Mouse (Mus musculus) cerebellum, adult 11-12 months (tissue): ENCODE data around the gene 4933407L21Rik.
"Not testable (repeated sequence)": the region's sequence is repeated elsewhere in the genome, so short reads cannot be mapped to it uniquely, and the experiment has no call there.

Experiments
- DNase-seq: peaks from one replicate; pipeline ENCODE4 v3.0.0; 2022

Gene 4933407L21Rik

DNA sequence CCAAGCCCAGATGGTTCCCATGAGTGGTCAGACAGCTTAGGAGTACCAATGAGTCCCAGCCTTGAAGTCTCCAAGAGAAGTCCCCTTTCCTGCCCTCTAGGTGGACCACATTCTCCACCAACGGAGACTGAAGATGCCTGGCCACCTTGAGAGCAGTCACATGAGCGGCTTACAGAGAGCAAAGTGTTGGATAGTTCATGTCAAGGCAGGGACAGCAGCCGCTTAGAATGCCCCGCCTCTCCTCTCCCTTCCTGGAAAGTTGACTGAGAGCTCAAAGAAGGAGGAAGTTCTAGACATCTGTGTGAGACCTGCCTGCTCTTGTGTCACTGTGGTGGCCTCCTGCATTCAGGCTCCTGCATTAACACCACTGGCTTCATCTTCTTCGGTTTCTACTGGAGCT lies 32.6 kb downstream of the 4933407L21Rik start, which contains the start of gene Gpr55:
Gene Gpr55 (minus strand): TSS at position 135 of the 400 bp plus-strand sequence.
- no peak for DNase-seq

DNA sequence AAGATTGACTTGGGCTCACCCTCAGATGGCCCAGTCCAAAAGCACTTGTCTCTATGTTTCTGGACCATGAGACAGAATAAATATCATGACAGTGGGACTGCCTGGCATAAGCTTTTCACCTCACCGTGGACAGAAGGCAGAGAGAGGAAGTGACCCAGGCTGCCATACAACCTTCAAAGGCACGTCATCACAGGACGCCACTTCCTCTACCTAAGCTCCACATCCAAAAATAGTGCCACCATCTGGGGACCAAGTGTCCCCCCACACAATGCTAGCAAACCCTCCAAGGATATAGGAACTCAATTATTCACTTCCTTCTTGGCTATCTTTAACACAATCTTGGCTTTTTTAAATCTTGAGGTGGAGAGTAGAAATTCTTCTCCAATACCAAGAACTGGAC lies 33.8 kb downstream of the 4933407L21Rik start:
- DNase-seq: no peak

DNA sequence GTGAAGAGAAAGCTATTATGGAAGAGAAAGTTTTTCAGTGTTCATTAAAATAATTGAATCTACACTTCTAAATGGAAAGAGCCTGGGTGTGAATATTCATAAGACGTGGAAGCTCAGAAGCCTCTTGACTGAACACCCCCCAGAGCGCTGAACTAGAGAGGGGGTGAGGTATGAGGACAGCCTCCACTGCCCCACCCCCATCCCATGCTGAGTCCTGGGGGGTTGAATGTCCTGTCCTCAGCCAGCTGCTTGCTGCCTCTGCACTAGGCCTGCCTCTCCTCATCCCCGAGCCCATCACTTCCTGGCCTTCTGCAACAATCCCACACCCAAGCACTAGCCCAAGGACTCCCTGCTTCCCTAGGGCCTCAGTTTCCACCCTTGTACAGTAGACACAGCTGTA lies 37.6 kb downstream of the 4933407L21Rik start:
- DNase-seq: no peak

DNA sequence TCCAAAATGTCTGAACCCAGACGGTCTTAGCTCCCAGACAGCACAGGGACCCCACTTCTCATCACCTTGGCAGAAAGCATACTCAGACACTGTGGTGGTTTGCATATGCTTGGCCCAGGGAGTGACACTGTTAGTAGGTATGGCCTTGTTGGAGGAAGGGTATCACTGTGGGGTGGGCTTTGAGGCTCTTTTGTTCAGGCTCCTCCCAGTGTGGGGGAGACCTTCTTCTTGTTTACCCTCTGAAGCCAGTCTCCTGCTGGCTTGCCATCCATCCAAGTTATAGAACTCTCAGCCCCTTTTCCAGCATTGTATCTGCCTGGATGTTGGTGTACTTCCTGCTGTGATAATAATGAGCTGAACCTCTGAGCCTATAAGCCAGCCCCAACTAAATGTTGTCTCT lies 40.8 kb downstream of the 4933407L21Rik start:
- no peak for DNase-seq

DNA sequence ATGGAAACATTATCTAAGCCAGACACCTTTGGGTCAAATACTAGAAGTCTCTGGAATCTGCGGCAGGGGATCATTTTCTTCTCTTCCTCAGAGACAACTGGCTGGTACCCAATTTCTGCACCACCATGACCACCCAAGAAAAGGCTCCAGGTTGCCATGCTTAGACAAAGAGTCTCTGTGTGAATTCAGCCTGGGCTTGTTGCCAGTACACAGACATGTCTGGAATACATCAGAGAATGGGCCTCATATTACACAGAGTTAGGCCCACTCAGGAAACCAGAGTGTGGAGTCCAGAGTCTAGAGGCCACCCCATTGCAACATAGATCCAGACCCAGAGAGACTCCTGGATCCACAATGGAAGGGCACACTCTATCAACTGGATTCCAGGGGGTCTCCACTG lies 41.2 kb downstream of the 4933407L21Rik start:
- DNase-seq: peak; percentile 16

DNA sequence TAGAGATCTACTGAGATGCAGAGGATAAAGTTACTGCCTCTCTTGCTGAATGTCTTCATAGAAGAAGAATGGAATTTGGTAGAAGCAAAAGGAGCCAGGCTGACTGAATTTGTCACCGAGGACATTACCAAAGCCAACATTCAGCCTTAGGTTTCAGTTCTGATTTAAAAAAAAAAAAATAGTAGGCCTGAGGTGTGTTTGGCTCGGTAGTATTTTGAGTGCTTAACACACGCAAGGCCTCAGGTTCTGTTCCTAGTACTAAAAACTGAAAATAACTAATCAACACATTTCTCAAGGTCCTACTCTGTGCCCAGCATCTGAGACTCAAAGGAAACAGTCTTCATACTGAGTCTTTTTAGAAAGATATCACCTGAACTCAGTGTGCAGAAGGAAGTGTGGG lies 42.8 kb downstream of the 4933407L21Rik start:
- no peak for DNase-seq

DNA sequence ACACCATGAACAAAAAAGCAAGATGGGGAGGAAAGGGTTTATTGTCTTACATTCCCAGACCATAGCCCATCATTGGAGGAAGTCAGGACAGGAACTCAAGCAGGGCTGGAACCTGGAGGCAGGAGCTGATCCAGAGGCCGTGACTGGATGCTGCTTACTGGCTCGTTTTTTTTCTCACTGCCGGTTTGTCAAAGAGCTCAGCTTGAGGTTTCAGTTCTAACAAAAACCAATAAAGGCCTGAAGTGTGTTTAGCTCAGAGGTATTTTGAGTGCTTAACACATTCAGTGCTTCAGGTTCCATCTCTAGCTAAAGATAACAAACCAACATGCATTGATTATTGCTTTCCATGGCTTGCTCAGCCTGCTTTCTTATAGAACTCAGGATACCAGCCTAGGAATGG lies 44.1 kb downstream of the 4933407L21Rik start:
- no peak for DNase-seq

DNA sequence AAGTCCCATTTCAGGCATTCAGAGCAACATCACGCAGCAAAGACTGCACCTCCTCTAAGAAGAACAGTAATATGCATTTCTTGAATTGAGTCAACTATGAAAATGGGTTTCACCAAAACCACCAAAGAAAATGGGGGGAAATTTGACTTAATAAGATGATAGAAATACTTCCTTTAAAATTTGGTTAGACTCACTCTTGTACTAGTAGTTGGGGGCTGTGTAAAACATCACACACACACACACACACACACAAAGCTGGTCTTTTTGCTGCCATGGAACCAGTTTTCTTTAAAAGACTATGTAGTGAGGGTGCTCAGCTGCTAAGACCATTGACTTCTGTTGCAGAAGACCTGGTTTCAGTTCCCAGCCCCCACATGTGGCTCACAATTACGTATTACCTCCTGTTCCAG lies 45.2 kb downstream of the 4933407L21Rik start:
- DNase-seq: no peak

DNA sequence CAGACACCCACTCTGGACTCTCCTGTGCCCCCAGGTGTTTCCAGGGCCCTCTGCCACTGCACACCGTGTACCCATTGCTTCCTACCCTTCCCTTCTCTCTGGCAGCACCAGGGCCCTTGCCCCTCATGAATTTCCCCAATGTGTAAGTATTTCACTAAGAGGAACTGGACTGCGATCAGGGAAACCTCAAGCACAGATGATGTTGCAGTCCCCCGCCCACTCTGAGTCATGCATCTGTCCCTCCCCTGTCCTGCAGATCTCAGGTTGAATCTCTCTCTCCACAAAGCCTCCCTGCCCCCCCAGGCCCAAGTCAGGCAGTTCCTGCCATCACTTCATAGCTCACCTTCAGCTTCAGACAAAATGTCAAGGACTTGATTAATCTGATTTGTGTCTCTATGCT lies 49.4 kb downstream of the 4933407L21Rik start:
- no peak for DNase-seq

DNA sequence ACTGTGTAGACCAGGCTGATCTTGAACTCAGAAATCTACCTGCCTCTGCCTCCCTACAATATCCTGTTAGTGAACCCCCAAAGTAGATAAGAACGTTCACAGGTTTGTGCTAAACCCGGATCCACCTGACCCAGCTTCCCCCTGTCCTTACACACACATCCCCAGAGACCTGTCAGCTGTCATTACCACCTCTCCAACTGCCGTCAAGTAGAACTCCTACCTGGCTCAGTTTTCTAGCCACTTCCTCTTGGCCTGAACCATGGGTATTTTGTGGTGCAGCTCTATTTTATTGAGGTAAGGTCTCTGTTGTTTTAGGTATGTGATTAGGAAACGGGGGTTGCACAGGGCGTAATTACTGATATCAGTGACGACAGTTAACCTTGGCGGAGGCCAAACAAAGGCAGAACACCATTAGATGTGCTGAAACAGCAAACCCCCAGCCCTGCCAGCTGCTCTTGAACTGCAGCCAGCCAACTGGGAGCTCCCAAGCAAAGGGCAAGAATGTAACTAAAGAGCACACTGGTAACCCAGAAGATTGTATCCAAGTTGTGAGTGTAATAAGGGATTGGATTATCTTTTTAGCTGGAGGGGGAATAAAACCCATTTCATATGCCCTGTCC lies 53.6 kb downstream of the 4933407L21Rik start:
- no peak for DNase-seq

DNA sequence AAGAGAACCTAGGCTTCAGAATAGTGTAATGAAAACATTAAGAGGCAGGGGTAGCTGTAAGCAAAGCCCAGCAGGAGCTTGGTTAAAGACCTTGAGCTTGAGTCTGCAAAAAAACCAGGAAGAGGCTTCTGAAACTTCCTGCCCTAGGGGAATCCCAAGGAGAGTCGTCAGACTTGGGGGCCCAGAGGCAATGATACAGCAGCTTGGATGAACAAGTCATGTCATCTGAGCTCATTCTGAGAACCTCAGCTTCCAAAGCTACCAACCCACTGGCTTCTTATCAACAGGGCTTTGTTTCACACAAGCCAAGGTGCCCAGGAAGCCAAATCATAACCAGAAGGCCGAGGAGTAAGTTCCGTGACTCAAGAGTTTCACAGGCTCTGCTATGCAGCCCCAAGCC lies 57.5 kb downstream of the 4933407L21Rik start:
- no peak for DNase-seq

DNA sequence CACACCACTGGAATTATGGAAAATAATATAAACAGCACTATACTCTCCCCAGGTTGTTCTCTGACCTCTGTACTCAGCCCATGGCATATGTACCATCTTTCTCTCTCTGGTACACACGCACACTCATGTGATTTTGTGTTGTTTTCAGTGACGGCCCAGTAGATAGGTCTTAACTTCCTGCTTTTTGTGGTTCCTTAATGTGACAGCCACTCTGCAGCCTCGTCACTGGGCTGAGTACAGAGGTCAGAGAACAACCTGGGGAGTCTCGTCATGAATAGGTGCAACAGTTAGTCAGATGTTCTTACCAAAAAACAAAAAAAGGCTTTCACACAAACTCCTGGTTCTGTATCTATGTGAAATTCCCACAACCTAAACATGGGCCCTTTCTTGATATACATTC lies 60.1 kb downstream of the 4933407L21Rik start:
- no peak for DNase-seq

DNA sequence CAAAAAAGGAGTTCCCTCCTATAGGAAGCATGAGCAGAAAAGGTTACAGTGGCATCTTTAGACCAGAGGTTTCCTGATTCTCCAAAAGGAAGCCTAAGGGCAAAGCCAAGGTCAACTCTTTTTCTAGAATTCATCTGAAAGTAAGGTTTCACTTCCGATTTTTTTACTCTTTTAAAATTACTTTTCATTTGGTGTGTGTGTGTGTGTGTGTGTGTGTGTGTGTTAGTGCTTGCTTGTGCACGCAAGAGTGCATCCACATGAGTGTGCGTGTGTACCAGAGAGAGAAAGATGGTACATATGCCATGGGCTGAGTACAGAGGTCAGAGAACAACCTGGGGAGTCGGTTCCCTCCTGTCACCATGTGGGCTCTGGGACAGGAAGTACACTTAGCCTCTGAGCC lies 60.6 kb downstream of the 4933407L21Rik start:
- DNase-seq: not testable (repeated sequence)
